Mouse (Mus musculus): ENCODE measurements around the gene Rgs7.

- TF ChIP-seq CTCF (IDR thresholded peaks at IDR 0.05; ENCODE audit: borderline replicate concordance, insufficient read depth, low read depth, low read length): no peak
- no peak for TF ChIP-seq POLR2A (IDR thresholded peaks at IDR 0.05; ENCODE audit: borderline replicate concordance, insufficient read depth, low read length)
Measured at GRCm38 (mm10) chr1:175049121-175049520, 443.2 kb downstream of the Rgs7 start.

Measured in cerebellum, adult 2 months (tissue).